ENCODE assay signal across 18 mouse cellular contexts in the genomic region with DNA sequence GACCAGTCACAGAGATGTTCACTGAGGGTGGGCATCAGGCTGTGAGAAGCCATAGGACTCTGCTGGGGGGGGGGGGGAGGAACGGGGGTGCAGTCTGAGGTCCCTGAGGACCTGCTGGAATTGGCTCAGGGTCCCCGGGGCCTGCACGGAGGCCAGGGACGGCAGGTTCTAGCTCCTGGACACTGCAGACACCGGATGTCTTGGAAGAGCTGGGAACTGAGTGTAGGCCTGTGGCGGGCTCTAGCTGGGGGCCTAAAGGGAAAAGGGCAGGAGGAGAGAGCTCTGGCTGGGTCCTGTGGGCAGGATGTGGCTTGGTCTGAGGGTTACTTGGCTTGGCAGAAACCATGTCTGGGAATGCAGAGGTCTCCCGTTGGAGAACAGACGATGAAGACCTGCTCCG.
"Had no signal": no experiment of that assay in that cellular context is flagged by ENCODE, and none has a peak within 500 bp of the region (broad histone marks: within the 10 kb centered on the region; RNA-seq: fewer than 3 reads in every experiment).

No protein-coding gene starts in this region.

- H3K27me3 ChIP-seq: neural tube, embryonic 13.5 days; neural tube, embryonic 15.5 days had no signal

- H3K9me3 ChIP-seq: midbrain, embryonic 10.5 days; neural tube, embryonic 13.5 days; neural tube, embryonic 15.5 days had no signal

- H3K27ac ChIP-seq: midbrain, embryonic 10.5 days; neural tube, embryonic 13.5 days; neural tube, embryonic 15.5 days had no signal

- H3K9ac ChIP-seq: lung, embryonic 14.5 days; neural tube, embryonic 13.5 days; neural tube, embryonic 15.5 days had no signal

- H3K4me1 ChIP-seq: midbrain, embryonic 10.5 days; neural tube, embryonic 15.5 days had no signal

- H3K4me3 ChIP-seq: midbrain, embryonic 10.5 days; myocyte; neural tube, embryonic 13.5 days; neural tube, embryonic 15.5 days had no signal

- ATAC-seq: lung, postnatal 0 days; midbrain, embryonic 16.5 days had no signal

- DNase-seq: lung, adult 18-20 months; lung, embryonic 14.5 days; lung, postnatal 4 days; midbrain, embryonic 14.5 days; retina, postnatal 1 day; right cerebral cortex, adult 18-20 months; right cerebral cortex, postnatal 25 days; right cerebral cortex, postnatal 4 days; spleen, adult 18-20 months; thymus, adult 18-20 months; thymus, postnatal 14 days; thymus, postnatal 36 days had no signal

- H3K4me2 ChIP-seq: lung, embryonic 14.5 days; neural tube, embryonic 13.5 days; neural tube, embryonic 15.5 days had no signal

- H3K36me3 ChIP-seq: neural tube, embryonic 13.5 days; neural tube, embryonic 15.5 days had no signal
